Mouse (Mus musculus) kidney, adult 11 months (tissue): ENCODE measurements around the gene Inpp5b.
A peak's percentile ranks its signal among the peaks of the same experiment; 100 is the strongest.

Experiments
- DNase-seq: peaks from one replicate; pipeline ENCODE4 v3.0.0; 2022

Gene Inpp5b

GRCm38 (mm10) chr4:124768963-124769591 lies 27.4 kb downstream of the Inpp5b start:
- DNase-seq = no peak

DNA sequence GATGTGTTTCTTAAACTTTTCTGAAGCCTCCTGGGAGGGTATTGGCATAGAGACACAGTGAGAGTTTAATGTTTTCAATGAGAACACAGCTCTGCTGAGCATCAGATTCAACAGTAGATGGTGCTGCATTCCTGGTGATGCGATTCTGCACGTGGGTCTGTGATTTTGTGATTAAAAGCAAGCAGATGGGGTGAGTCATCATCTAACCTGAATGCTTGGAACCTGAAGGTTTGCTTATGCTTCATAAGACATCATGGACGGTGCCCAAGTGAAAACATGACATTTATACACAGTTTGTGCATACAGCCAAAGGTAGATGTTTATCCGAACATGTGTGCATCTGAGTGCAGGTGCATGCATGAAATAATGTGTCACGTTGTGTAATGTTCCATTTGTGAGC lies 29.0 kb downstream of the Inpp5b start:
- no peak for DNase-seq

DNA sequence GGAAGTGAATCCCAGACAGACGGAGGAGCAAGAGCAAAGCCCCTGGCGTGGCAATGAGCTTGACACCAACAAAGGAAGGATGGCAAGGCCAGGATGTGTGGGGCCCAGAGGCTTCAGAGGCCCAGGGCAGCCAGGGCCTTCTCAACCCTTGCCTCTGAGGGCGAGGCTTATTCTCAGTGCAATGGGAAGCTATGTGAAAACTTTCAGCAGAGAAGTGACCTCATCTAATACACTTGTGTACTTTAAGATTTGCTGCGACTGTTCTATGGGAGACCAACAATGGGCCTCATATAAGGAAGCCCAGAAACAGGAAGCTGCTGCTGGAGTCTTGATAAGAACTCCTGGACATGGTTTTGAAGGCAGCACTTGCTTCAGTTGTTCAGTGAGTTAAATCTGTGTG lies 30.5 kb downstream of the Inpp5b start:
- DNase-seq = no peak

DNA sequence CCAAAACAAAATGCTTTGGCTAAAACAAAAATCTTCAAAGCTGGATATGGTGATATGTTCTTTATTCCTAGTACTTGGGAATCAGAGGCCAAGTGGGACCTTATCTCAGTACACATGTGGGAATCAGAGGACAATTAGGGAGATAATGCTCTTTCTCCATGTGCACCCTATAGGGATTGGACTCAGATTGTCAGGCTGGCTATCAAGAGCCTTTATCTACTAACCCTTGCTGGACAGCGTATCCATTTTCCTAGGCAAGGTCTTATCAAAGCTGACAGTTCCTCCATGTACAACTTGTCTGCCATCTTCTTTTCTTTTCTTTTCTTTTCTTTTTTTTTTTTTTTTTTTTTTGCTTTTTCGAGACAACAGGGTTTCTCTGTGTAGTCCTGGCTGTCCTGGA lies 31.8 kb downstream of the Inpp5b start:
- no peak for DNase-seq

- DNase-seq = no peak
Measured at GRCm38 (mm10) chr4:124773995-124774394, 32.3 kb downstream of the Inpp5b start.

DNA sequence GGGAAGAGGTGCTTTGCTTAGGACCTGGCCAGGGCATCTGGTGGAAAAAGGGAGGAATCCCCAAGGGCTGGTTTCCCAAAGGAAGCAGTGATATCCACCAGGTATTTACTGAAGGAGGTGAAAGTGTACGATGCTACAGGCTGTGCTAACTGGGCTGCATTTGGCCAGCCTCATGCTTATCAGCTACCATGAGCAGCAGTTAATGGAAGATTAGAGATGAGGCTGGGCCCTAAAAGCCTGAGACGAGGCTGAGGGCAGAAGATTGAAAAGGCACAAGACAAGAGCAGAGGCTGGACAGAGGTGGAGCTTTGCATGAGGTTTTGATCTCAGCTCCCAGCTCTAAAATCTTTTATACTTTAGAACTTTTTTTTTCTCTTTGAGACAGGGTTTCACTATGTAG lies 32.8 kb downstream of the Inpp5b start:
- DNase-seq = no peak

DNA sequence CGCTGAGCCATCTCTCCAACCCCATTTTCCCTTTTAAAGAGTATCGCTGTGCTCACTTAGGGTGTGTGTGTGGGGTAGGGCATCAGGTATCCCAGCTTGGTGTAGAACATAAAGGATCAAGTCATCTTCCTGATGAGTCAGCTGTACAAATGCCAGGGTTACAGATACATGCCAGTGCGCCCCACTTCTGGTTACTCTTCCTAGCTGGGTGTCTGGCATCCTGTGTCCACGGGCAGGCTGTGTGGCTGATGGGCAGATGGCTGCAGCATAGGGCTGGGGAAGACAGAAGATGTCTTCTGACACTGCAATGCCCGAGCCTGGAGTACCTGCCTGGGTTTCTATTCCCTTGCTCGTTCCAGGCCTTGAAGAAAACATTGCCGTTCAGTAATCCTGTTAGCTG lies 39.7 kb downstream of the Inpp5b start:
- no peak for DNase-seq

- DNase-seq = no peak
Measured at GRCm38 (mm10) chr4:124782395-124782794, 40.7 kb downstream of the Inpp5b start.

- DNase-seq = no peak
Measured at GRCm38 (mm10) chr4:124783937-124784336, 42.3 kb downstream of the Inpp5b start.

- peak; percentile 23 for DNase-seq
Measured at GRCm38 (mm10) chr4:124790013-124790412, 48.4 kb downstream of the Inpp5b start.

- no peak for DNase-seq
Measured at GRCm38 (mm10) chr4:124792114-124792513, 50.5 kb downstream of the Inpp5b start.

DNA sequence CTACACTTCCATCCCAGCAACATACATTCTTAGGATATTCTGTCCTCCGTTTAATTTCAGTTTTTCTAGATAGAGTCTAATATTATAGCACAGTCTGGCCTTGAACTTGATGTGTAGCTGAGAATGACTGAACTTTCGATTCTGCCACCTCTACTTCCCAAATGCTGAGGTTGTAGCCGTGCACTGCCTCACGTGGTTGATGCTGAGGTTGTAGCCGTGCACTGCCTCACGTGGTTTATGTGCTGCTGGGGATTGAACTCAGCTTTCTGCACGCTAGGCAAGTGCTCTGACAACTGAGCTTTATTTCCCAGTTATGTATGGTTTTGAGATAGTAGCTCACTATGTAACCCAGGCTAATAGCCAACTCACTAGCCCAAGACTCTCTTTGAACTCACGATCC lies 54.5 kb downstream of the Inpp5b start:
- no peak for DNase-seq

GRCm38 (mm10) chr4:124796913-124797312 lies 55.3 kb downstream of the Inpp5b start:
- no peak for DNase-seq

- DNase-seq = peak; percentile 78
Measured at GRCm38 (mm10) chr4:124801552-124802308, 60.1 kb downstream of the Inpp5b start, which contains the start of gene Mtf1. Mtf1 (plus strand) TSS chr4:124802104.

DNA sequence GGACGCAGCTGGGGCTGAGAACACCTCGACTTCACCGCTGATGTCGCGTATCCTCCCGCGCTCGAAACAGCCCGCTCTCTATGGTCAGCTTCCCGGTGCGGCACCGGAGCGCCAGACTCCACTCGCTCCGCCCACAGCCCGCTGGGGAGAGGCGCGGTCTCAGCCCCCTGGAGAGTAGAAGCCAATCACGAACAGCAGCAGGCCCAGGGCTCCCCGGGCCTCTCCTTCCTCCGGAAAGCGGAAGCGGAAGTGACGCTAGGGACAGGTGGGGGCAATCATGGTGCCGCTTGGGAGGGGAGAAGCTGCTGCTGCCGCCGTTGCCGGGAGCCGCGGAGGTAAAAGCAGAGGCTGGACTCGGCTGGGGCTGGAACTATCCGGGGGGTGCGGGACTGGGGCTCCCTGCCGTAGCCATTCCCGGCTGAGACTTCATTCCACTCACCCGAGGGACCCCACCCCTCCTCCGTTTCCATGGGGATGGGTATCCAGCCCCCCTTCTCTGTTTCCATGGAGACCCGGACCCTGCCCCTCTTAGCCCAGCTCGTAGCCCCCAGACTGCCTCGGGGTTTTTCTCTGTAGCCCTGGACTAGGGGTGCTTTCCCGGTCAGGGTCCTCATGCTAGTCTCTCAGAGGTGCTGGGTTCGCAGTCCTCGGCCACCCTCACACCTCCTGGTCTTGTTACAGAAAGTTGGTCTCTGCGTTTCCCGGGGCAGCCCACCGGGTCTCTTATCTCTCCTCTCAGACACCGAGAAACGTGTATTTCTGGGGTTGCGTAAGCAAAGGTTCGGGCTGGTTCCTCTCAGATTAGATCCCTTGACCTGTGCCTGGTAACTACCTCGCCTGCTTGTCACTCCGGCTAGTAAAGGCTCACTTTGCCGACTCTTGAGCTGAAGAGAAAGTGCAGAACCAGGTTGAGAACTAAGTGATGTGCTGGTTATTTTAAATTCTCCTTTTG lies 60.9 kb downstream of the Inpp5b start:
- DNase-seq = peak; percentile 96

DNA sequence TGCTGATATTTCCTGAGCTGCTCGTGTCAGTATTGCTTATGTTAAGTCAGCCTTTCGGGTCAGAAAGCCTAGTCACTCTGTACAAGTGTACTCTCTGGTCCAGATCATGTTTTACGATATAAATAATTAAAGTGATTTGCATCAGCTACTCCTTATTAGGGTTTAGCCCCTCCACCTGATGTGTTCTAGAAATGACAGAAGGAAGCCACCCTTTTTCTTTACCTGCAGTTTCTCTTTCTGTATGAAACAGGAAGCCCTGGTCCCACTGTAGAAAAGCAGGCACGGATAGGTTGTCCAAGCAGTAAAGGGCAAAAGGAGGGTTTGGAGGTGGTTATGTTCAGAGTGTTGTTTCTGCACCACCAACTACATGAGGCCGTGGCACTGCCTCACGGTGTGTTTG lies 61.8 kb downstream of the Inpp5b start:
- DNase-seq = no peak

DNA sequence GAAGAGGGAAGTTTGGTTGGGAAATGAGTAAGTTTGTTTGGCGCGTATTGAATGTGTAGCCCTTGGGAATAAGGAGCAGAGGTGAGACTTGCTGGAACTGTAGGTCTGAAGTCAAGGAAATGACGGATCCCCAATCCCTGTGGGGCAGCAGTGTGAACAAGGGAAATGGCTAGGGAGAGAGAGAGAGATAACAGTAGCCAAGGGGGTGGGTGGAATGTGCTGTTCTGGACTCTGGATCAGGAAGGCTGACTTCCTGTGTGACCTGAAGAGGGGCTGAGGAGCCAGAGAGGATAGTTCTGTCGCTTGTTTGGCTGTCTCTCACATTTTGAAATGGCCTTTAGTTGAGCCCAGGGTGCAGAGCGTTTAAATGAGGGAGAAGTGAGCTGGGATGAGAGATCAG lies 66.9 kb downstream of the Inpp5b start:
- no peak for DNase-seq

GRCm38 (mm10) chr4:124809136-124809883 lies 67.7 kb downstream of the Inpp5b start:
- peak; percentile 41 for DNase-seq

- DNase-seq = no peak
Measured at GRCm38 (mm10) chr4:124810056-124810455, 68.4 kb downstream of the Inpp5b start.

GRCm38 (mm10) chr4:124811347-124811975 lies 69.8 kb downstream of the Inpp5b start:
- DNase-seq = no peak

- DNase-seq = no peak
Measured at GRCm38 (mm10) chr4:124815901-124816300, 74.3 kb downstream of the Inpp5b start.

GRCm38 (mm10) chr4:124817803-124818202 lies 76.2 kb downstream of the Inpp5b start:
- DNase-seq = peak; percentile 81
